Mouse (Mus musculus): Measurements from ENCODE around the gene Abhd11. TPM values are rescaled to one million over a fixed set of nuclear protein-coding genes. Genes with fewer than 3 reads are reported as not detected.
"Not testable (repeated sequence)": the region's sequence is repeated elsewhere in the genome, so short reads cannot be mapped to it uniquely, and the experiment has no call there.

Abhd11 gene
- polyA plus RNA-seq, 1 experiment from 2014 or later = 45.9 TPM

DNA sequence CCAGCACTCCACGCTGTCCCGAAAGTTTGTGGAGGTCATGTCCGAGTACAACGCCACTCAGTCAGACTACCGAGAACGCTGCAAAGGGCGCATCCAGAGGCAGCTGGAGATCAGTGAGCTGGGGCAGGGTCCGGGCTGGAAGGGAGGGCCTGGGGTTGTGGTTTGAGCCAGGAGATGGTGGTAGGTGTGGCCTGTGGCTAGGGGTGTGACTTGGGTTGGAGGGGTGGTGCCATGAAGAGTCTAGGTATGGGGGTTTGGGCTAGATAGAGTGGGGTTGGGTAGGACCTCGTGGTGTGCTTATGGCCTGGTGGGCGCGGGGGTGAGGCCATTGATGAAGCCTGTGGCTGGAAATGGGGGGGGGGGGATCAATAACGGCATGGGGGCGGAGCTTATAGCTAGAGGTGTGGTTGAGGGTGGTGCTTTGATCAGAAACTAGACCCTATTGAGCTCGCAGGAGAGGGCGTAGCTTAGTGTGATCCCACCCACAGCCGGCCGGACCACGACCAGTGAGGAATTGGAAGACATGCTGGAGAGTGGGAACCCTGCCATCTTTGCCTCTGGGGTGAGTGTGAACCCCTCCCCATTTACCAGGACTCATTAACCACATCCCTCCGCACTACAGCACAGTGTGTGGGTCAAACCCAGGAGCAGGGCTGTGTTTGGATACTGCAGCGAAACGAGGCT lies 33.3 kb downstream of the Abhd11 start:
- no peaks in the 10 kb centered on the region; the same call in 1 of the 2 replicates for H3K36me3 ChIP-seq (ENCODE audit: control insufficient read depth, insufficient read depth, low read length)
- H3K27ac ChIP-seq (ENCODE audit: low read depth, low read length) = no peak overlapping the region
- H3K4me1 ChIP-seq (ENCODE audit: control insufficient read depth, insufficient read depth, low read length) = no peaks in the 10 kb centered on the region
- H3K4me2 ChIP-seq (ENCODE audit: low read depth) = no peak overlapping the region
- DNase-seq (ENCODE audit: low spot score) (no peak), ATAC-seq (ENCODE audit: insufficient read depth, low FRiP score, low TSS enrichment) (no peak)
- no peaks in the 10 kb centered on the region for H3K27me3 ChIP-seq (ENCODE audit: control insufficient read depth, insufficient read depth, low read length)
- 21% methylated on average over 21 of the region's 21 CpGs for WGBS
- H3K9ac ChIP-seq (ENCODE audit: low read length) = no peak overlapping the region
- H3K9me3 ChIP-seq (ENCODE audit: control insufficient read depth, low read length) = no peaks in the 10 kb centered on the region
- no peak overlapping the region for H3K4me3 ChIP-seq (ENCODE audit: low read depth, low read length)

DNA sequence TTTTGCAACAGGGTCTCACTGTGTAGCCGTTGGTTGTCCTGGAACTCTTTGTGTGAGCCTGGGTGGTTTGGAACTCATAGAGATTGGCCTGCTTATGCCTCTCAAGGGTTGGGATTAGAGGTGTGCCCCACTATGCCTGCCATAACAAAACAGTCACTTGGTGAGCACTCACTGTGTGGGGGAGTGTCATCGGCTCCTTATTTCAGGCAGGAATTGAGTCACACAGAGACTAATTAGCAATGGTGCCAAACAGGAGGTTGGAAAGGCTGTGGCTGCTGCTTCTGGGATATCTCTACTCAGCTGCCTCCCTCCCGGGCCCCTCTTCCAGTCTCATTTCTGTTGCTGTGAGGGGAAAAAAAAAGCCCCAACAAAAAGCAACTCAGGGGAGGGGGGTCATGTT lies 35.6 kb downstream of the Abhd11 start:
- ATAC-seq (ENCODE audit: insufficient read depth, low FRiP score, low TSS enrichment) = no peak
- WGBS = 92% methylated on average over 3 of the region's 3 CpGs
- Histone ChIP-seq H3K36me3 (ENCODE audit: control insufficient read depth, insufficient read depth, low read length) (no peaks in the 10 kb centered on the region; the same call in 1 of the 2 replicates), H3K4me3 (ENCODE audit: low read depth, low read length) (no peak overlapping the region), H3K4me2 (ENCODE audit: low read depth) (no peak overlapping the region), H3K9me3 (ENCODE audit: control insufficient read depth, low read length) (no peaks in the 10 kb centered on the region), H3K27me3 (ENCODE audit: control insufficient read depth, insufficient read depth, low read length) (no peaks in the 10 kb centered on the region), H3K27ac (ENCODE audit: low read depth, low read length) (no peak overlapping the region), H3K9ac (ENCODE audit: low read length) (no peak overlapping the region), H3K4me1 (ENCODE audit: control insufficient read depth, insufficient read depth, low read length) (no peaks in the 10 kb centered on the region)
- no peak for DNase-seq (ENCODE audit: low spot score)

- no peaks in the 10 kb centered on the region for H3K27me3 ChIP-seq (ENCODE audit: control insufficient read depth, insufficient read depth, low read length)
- no peak overlapping the region for H3K4me2 ChIP-seq (ENCODE audit: low read depth)
- 93% methylated on average over 5 of the region's 5 CpGs for WGBS
- ATAC-seq (ENCODE audit: insufficient read depth, low FRiP score, low TSS enrichment) = no peak
- no peaks in the 10 kb centered on the region; the same call in none of the 2 replicates for H3K36me3 ChIP-seq (ENCODE audit: control insufficient read depth, insufficient read depth, low read length)
- no peaks in the 10 kb centered on the region for H3K9me3 ChIP-seq (ENCODE audit: control insufficient read depth, low read length)
- H3K4me1 ChIP-seq (ENCODE audit: control insufficient read depth, insufficient read depth, low read length) = no peaks in the 10 kb centered on the region
- H3K9ac ChIP-seq (ENCODE audit: low read length) = no peak overlapping the region
- H3K27ac ChIP-seq (ENCODE audit: low read depth, low read length) = no peak overlapping the region
- DNase-seq (ENCODE audit: low spot score) = no peak
- H3K4me3 ChIP-seq (ENCODE audit: low read depth, low read length) = no peak overlapping the region
These were observed 39.6 kb downstream of the Abhd11 start for GRCm38 (mm10) chr5:135048539-135048938.

DNA sequence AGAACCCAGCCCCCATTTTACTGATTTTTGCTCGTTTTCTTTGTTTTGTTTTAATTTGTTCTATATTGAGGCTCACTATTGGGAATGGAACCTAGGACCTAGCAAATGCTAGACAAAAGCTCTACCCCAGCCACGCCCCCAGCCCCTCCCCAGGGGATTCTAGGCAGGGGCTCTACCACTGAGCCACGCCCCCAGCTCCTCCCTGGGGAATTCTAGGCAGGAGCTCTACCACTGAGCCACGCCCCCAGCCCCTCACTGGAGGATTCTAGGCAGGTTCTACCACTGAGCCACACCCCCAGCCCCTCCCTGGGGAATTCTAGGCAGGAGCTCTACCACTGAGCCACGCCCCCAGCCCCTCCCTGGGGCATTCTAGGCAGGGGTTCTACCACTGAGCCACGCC lies 40.3 kb downstream of the Abhd11 start:
- 92% methylated on average over 6 of the region's 6 CpGs for WGBS
- not testable (repeated sequence) for H3K4me3 ChIP-seq (ENCODE audit: low read depth, low read length); ATAC-seq (ENCODE audit: insufficient read depth, low FRiP score, low TSS enrichment); H3K4me1 ChIP-seq (ENCODE audit: control insufficient read depth, insufficient read depth, low read length); H3K4me2 ChIP-seq (ENCODE audit: low read depth); H3K27ac ChIP-seq (ENCODE audit: low read depth, low read length); H3K27me3 ChIP-seq (ENCODE audit: control insufficient read depth, insufficient read depth, low read length); H3K36me3 ChIP-seq (ENCODE audit: control insufficient read depth, insufficient read depth, low read length); DNase-seq (ENCODE audit: low spot score); H3K9ac ChIP-seq (ENCODE audit: low read length); H3K9me3 ChIP-seq (ENCODE audit: control insufficient read depth, low read length)

DNA sequence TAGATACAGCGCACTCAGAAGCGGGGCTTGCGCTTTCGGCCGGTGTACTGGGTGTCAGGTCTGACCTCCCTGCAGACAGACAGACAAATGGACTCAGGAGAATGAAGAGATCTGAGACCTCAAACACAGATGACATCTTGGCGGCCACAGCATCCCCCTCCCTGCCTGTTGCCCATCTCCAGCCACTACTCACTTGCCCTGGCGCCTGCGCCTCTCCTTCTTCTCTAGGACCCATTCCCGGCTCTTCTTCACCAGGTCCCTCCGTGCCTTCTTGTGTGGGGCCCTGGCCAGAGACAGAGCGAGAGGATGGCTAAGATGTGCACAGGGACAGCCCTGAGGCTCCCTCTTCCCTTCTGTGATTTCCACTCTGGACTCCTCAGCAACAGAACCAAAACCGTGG lies 44.4 kb downstream of the Abhd11 start:
- Histone ChIP-seq H3K9ac (ENCODE audit: low read length) (no peak overlapping the region), H3K9me3 (ENCODE audit: control insufficient read depth, low read length) (no peaks in the 10 kb centered on the region), H3K4me1 (ENCODE audit: control insufficient read depth, insufficient read depth, low read length) (no peaks in the 10 kb centered on the region), H3K36me3 (ENCODE audit: control insufficient read depth, insufficient read depth, low read length) (peaks cover 20% of the 10 kb centered on the region), H3K4me3 (ENCODE audit: low read depth, low read length) (no peak overlapping the region), H3K27ac (ENCODE audit: low read depth, low read length) (no peak overlapping the region), H3K27me3 (ENCODE audit: control insufficient read depth, insufficient read depth, low read length) (no peaks in the 10 kb centered on the region), H3K4me2 (ENCODE audit: low read depth) (no peak overlapping the region)
- DNase-seq (ENCODE audit: low spot score) = no peak
- no peak for ATAC-seq (ENCODE audit: insufficient read depth, low FRiP score, low TSS enrichment)
- 92% methylated on average over 12 of the region's 12 CpGs for WGBS

Other genes with a start within 250 kb of the Abhd11 start
- not detected in 2 replicates for gene Tmem270, start 102.4 kb upstream of the Abhd11 start, polyA plus RNA-seq (2014; fragmentation: Nextera tagmentation; extraction: Ambion mirVana)
- gene Cldn13, start 93.6 kb upstream of the Abhd11 start, polyA plus RNA-seq (2014; fragmentation: Nextera tagmentation; extraction: Ambion mirVana) = 2.4 and 4.0 TPM in 2 replicates
- gene Mettl27, start 76.8 kb upstream of the Abhd11 start, polyA plus RNA-seq (2014; fragmentation: Nextera tagmentation; extraction: Ambion mirVana) = 8.7 and 11.6 TPM in 2 replicates
- gene Cldn4, start 62.2 kb upstream of the Abhd11 start, polyA plus RNA-seq (2014; fragmentation: Nextera tagmentation; extraction: Ambion mirVana) = 7.5 and 8.9 TPM in 2 replicates
- gene Cldn3, start 22.9 kb upstream of the Abhd11 start, polyA plus RNA-seq (2014; fragmentation: Nextera tagmentation; extraction: Ambion mirVana) = 2.2 and 3.1 TPM in 2 replicates
- gene Stx1a, start 14.3 kb downstream of the Abhd11 start, polyA plus RNA-seq (2014; fragmentation: Nextera tagmentation; extraction: Ambion mirVana) = 25.4 and 36.6 TPM in 2 replicates
- gene Dnajc30, start 55.0 kb downstream of the Abhd11 start, polyA plus RNA-seq (2014; fragmentation: Nextera tagmentation; extraction: Ambion mirVana) = 26.6 and 28.3 TPM in 2 replicates
- gene Bud23, start 55.8 kb downstream of the Abhd11 start, polyA plus RNA-seq (2014; fragmentation: Nextera tagmentation; extraction: Ambion mirVana) = 126 and 141 TPM in 2 replicates
- gene Vps37d, start 69.1 kb downstream of the Abhd11 start, polyA plus RNA-seq (2014; fragmentation: Nextera tagmentation; extraction: Ambion mirVana) = 11.1 and 13.6 TPM in 2 replicates
- gene Mlxipl, start 80.7 kb downstream of the Abhd11 start, polyA plus RNA-seq (2014; fragmentation: Nextera tagmentation; extraction: Ambion mirVana) = 0.60 and 0.65 TPM in 2 replicates
- 19.3 and 23.2 TPM in 2 replicates for gene Tbl2, start 140.5 kb downstream of the Abhd11 start, polyA plus RNA-seq (2014; fragmentation: Nextera tagmentation; extraction: Ambion mirVana)
- 44.0 and 45.3 TPM in 2 replicates for gene Bcl7b, start 159.1 kb downstream of the Abhd11 start, polyA plus RNA-seq (2014; fragmentation: Nextera tagmentation; extraction: Ambion mirVana)
- 60.3 and 66.3 TPM in 2 replicates for gene Baz1b, start 178.1 kb downstream of the Abhd11 start, polyA plus RNA-seq (2014; fragmentation: Nextera tagmentation; extraction: Ambion mirVana)
- gene Fzd9, start 242.1 kb downstream of the Abhd11 start, polyA plus RNA-seq (2014; fragmentation: Nextera tagmentation; extraction: Ambion mirVana) = 9.0 and 9.5 TPM in 2 replicates

All from neural tube, embryonic 11.5 days (tissue).